Mouse (Mus musculus): ENCODE measurements around the gene Zfp976. TPM values are rescaled to one million over a fixed set of nuclear protein-coding genes. Genes with fewer than 3 reads are reported as not detected.

Gene Zfp976
- polyA plus RNA-seq, 1 experiment from 2014 or later: 0.62 TPM

Small RNA genes within 50 kb of the gene (microRNA-seq; reads per million reads assigned to microRNA genes)
- gene Gm24938: not detected

Other genes with a start within 250 kb of the Zfp976 start
- gene 4933421I07Rik, start 194.5 kb downstream of the Zfp976 start, polyA plus RNA-seq (2015; fragmentation: Nextera tagmentation; extraction: Ambion mirVana): not detected in 2 replicates
- 3.1 and 3.4 TPM in 2 replicates for gene Zfp141, start 136.8 kb downstream of the Zfp976 start, polyA plus RNA-seq (2015; fragmentation: Nextera tagmentation; extraction: Ambion mirVana)
- not detected in 2 replicates for gene Gm21028, start 64.0 kb downstream of the Zfp976 start, polyA plus RNA-seq (2015; fragmentation: Nextera tagmentation; extraction: Ambion mirVana)
- 0.13 and 0.20 TPM in 2 replicates for gene Zfp977, start 50.0 kb downstream of the Zfp976 start, polyA plus RNA-seq (2015; fragmentation: Nextera tagmentation; extraction: Ambion mirVana)
- 1.8 and 1.9 TPM in 2 replicates for gene Zfp975, start 50.2 kb upstream of the Zfp976 start, polyA plus RNA-seq (2015; fragmentation: Nextera tagmentation; extraction: Ambion mirVana)
- not detected in 2 replicates for gene Gm17067, start 84.4 kb upstream of the Zfp976 start, polyA plus RNA-seq (2015; fragmentation: Nextera tagmentation; extraction: Ambion mirVana)
- not detected in 2 replicates for gene Vmn2r62, start 150.9 kb upstream of the Zfp976 start, polyA plus RNA-seq (2015; fragmentation: Nextera tagmentation; extraction: Ambion mirVana)
- not detected in 2 replicates for gene Gm2381, start 224.6 kb upstream of the Zfp976 start, polyA plus RNA-seq (2015; fragmentation: Nextera tagmentation; extraction: Ambion mirVana)